Mouse (Mus musculus): ENCODE data around the gene Bahd1.
A peak's percentile ranks its signal among the peaks of the same experiment; 100 is the strongest.

Bahd1 gene

GRCm38 (mm10) chr2:118899981-118900825 lies at the start of gene Bahd1:
Gene Bahd1, plus strand, starts transcription at chr2:118900377.
- peak; percentile 54 for DNase-seq (ENCODE audit: low spot score)

DNA sequence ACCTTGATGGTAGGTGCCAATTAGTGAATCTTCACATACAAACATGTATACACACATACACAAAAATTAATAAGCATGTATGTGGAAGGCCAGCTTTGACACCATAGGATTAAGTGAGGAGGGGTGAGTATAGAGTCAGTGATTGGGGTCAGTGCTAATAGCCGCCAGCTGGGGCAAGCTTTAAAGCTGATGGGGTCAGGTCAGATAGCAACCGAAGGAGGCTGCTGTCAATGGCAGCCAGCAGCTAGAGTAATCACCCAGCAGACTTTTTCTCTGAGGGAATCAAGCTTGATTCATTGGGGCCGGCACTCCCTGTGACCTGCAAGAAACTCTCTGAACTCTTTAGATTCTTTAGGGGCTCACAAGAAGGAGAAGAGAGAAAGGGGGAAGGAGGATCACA lies 48.4 kb upstream of the Bahd1 start:
- no peak for DNase-seq (ENCODE audit: low spot score)

DNA sequence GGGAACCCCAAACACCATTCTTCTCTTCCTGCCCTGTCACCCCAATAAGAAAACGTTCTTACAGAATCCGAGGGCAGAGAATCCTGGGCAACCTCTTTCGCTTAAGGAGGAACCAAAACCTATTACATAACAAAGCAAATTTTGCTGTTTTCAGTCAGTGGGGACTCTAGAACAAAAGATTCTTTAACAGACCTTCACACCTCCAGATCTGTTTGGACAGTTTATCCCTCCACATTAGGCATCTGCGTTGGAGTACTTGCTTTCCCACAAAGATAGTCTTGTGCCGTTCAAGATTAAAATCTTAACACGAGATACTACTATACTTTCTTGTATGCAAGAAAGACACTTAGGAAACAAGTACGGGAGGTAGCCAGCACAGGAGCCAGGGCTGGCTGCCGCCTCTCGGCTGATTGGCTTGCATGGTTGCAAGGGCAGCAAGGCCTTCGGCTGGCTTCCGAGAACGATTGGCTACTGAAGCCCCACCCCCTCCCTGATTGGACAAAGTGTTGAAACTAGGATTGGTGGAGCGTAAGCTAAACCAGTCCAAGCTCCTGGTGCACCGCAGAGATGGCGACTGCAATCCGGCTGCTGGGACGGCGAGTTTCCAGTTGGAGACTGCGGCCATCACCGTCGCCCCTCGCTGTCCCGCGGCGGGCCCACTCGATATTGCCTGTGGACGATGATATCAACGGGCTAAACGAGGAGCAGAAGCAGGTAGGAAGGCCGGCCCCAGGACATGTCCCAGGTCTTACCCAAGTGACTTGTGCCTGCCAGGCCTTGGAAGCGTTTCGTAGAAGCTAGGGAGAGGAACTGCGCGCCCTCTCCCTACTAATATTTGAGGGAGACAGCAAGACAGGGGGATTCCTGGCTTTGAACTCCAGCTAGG lies 38.5 kb upstream of the Bahd1 start, which contains the start of gene Ivd:
Gene Ivd (plus strand): TSS at position 501 of the 886 bp plus-strand sequence.
- DNase-seq (ENCODE audit: low spot score) = peak; percentile 93

DNA sequence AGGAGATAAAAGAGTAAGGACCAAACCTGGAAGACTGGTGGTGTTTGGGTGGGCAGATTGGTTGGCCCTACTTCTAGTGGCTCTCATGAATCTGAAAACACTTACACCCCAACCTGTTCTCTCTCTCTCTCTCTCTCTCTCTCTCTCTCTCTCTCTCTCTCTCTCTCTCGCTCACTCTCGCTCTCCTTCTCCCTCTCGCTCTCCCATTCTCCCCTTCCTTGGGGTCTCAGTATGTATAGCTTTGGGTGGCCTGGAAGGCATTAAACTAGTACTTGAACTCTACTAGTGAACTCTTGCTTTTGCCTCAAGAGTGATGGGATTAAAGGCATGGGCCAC lies 37.9 kb upstream of the Bahd1 start:
- DNase-seq (ENCODE audit: low spot score) = no peak

DNA sequence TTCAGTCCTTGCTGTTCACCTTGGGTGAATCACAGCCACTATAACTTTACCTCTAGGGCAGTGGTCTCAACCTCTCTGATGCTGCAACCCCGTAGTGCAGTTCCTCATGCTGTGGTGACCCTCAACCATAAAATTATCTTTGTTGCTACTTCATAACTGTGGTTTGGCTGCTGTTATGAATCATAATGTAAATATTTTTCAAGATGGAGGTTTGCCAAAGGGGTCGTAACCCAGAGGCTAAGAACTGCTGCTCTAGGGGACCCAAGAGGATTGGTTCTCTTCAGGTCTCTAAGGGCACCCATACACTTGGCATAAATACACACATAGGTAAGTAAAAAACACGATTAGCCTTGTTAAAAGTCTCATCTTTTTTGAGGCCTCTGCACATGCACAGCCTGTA lies 29.6 kb upstream of the Bahd1 start:
- DNase-seq (ENCODE audit: low spot score) = no peak

DNA sequence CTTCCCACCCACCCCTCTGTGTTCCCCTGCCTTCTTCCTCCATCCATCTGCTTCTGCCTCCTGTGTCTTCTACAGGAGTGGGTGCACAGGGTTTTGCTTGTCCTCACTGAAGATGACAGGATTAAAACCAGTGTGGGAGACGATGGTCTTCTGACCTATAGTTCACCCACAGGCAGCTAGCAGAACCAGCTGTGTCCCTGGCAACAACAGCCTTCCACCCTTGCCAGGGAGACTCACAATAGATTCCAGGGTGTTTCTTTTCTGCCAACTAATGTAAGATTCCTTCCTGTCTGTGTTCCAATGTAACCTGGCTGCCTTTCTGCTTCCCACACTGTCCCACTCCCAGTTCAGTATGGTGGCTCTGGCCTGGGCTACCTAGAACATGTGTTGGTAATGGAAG lies 29.1 kb upstream of the Bahd1 start:
- no peak for DNase-seq (ENCODE audit: low spot score)

DNA sequence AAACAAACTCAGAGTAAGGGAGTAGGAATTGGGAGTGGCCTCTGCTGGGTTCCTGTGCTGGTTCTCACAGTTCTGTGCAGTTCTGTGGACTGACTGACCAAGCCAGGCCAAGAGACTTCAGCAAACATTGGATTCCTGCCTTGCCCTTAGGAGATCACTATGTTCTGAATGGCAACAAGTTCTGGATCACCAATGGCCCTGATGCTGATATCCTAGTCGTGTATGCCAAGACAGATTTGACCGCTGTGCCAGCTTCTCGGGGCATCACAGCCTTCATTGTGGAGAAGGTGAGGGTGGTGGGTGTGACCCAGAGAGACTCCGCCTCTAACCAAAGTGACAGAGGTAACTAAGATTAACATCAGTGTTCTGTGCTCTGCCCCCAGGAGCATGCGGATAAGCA lies 27.2 kb upstream of the Bahd1 start:
- no peak for DNase-seq (ENCODE audit: low spot score)

DNA sequence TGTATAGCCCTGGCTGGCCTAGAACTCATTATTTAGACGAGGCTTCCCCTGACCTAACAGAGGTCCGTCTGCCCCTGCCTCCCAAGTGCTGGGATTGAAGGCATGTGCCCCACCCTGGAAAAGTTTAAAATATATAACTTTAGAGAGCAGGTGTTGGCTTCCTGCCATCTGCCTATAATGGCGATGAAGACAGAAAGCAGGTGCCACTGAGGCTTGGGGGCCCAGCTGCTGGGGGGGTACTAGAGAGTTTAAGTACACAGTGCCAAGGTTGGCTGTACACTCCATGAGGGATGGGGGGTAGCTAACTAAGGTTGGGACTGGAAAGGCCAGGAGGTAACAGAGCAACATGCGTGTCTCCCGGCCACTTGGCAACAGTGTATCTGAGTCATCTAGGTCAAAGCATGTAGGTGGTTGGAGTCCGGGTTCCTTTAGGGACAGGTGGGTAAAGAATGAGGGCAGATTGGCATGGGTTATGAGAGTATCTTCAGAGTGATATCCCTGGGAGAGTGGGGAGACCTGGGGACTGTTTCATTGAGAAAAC lies 26.2 kb upstream of the Bahd1 start:
- DNase-seq (ENCODE audit: low spot score) = no peak

- no peak for DNase-seq (ENCODE audit: low spot score)
These were observed 24.9 kb upstream of the Bahd1 start for GRCm38 (mm10) chr2:118875316-118875715.

GRCm38 (mm10) chr2:118876453-118876852 lies 23.7 kb upstream of the Bahd1 start:
- DNase-seq (ENCODE audit: low spot score) = no peak

- DNase-seq (ENCODE audit: low spot score) = no peak
These were observed 19.2 kb upstream of the Bahd1 start for GRCm38 (mm10) chr2:118881019-118881418.

- no peak for DNase-seq (ENCODE audit: low spot score)
These were observed 18.2 kb upstream of the Bahd1 start for GRCm38 (mm10) chr2:118881956-118882355.

DNA sequence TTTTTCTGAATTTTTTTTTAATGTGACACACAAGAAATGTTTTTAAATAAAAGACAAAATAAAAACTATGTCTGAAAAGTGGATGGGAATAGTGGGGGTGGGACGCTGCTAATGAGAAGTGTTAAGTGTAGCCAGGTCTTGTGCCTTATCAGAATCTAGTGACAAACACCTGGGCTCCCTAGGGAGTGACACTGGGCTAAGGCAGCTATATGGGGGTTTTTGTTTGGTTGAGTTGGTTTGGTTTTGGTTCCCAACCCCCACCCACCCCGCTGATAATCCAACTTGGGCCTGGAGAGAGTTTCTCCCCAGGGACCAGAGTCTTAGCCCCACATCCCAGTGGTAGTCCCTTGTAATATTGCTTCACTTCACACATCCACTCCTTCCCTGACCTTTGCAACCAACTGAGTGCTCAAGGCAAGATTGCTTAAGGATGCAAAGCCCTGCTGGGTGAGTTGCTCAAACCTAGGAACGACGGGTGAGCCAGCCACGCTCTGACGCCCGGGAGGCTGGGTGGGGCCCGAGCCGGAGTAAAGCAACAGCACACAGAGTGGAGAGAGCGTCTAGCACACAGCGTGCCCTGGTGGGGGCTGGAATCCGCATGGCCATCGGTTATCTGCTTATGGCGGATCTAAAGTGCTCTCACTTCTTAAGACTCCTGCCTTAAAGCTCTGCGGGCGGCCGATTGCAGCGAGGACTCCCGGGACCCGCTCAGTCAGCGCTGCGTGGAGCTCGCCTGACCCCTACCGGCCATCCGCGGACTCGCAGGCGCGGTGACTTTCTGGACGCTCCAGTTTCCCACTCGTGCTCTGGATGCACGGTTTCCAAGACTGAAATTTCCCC lies 17.1 kb upstream of the Bahd1 start:
- peak; percentile 71 for DNase-seq (ENCODE audit: low spot score)

DNA sequence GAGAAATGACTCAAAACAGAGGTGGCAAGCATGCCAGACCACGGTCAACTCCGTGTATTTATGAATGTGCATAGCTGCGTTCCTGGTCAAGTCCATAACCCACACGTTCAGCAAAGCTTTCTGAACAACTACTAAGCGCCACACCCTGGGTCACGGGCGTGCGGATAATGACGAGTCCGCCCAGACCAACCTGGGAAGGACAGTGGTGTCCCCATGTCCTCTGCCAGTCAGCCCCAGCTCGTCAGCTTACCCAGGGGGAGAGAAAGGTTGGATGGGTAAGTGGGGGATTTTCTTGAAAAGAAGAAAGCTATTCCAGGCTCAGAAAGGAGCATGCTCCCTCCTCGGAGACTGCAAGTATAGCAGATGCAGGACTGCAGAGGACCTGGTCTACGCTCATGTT lies 12.7 kb upstream of the Bahd1 start:
- DNase-seq (ENCODE audit: low spot score) = no peak

DNA sequence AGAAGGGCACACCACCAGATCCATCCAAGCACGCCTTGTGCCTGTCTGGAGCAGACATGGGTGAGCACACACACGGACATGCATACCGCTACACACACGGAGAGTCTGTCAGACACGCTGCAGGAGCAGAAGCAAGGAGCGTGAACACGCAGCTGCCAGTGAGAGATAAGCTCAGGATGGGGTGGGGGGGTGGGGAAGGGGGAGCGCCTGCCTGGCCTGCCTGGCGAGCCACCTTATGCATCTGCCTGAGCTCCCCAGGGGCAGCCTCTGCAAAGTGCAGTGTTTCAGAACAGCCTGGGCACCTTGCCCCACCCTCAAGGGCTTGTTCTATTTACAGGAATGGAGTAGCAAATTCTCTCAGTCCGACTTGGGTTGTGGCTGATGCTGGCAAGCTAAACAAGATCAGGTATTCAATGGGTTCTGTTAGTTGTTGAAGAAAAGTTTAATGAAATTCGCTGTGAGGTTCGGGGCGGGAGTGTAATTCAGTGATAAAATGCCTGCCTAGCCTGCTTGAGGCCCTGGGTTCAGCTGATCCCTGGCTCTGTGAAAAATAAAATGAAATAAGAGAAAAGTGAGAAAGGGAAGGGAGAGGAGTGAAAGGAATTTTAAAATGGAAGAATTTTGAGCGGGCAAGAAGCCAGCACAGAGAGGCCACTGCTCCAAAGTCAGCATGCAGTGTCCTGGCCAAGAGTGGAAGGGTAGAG lies 12.2 kb upstream of the Bahd1 start:
- no peak for DNase-seq (ENCODE audit: low spot score)

DNA sequence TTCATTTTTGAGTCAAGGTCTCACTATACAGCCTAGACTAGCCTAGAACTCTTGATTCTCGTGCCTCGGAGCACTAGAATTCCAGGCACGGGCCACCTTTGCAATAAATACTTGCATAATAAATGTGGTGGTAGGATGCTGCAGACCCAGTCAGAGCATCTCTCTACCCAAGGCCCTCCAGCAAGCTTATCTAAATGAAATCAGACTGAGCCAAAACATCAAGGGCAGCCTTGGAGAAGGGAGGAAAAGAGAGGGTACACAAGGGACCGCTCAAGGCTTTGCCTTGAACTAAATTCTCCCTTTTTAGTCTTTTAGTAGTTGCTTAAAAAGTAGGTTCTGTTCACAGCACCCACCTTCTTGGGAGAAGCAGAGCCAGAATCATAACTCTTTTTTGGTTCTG lies 9.0 kb upstream of the Bahd1 start:
- DNase-seq (ENCODE audit: low spot score) = peak; percentile 31

GRCm38 (mm10) chr2:118895990-118896913 lies 3.9 kb upstream of the Bahd1 start:
- peak; percentile 50 for DNase-seq (ENCODE audit: low spot score)

DNA sequence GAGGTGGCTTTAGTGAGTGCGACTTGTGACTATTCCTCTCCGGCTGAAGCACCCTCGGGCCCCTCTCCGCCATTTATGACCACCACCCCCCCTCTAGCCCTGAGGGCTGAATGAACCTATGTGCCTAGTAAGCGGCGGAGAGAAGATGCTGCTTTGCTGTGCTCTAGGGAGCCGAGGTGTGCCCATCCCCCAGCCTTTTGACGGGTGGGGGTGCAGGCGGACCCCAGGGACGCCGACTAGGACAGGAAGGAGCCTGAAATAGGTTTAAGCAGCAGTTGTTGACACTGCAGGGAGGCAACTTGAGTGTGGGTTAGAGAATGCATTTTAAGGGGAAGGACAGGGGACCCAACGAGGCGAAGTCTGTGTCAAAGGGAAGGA lies 3.3 kb upstream of the Bahd1 start:
- DNase-seq (ENCODE audit: low spot score) = no peak

DNA sequence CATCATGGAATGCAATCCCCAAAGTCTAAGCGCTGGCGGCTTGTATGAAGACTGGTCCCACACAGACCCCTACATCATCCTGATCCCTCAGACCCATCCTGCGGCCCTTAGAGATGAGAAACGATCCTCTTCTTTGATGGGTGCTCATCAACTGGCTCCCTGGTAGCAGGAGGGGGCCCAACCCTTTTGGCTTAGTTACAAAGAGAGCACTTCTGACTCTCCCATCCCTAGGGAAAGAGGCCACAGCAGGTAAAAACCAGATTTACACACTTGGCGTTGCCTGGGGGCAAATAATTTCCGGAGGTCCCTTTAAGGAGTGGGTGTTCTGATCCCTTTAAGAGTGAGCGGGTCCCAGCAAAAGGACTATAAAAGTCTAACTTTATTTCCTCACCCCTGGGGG lies 2.8 kb upstream of the Bahd1 start:
- no peak for DNase-seq (ENCODE audit: low spot score)

DNA sequence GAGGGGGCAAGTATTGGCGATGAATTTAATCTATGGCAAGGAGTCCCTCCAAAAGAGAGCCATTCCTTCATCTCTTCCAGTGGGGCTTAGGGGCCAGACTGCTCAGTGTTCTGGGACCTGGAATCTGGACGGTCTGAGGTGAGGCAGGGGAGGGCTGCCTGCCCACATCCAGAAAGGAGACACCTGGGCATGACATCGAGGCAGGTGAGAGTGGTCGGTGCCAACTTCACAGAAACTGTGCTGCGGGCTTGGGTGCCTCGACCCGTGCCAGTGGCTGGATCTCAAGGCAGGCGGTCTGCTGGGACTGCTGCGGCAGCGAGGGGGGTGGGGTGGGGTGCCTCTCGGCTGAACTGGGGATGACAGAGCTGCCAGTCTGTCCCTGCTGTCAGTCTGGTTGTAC lies 2.4 kb upstream of the Bahd1 start:
- no peak for DNase-seq (ENCODE audit: low spot score)

Measured in ovary, adult 18-20 months (tissue).